Mouse (Mus musculus) forebrain, embryonic 16.5 days (tissue): ENCODE measurements around the gene Kif13a. TPM values are rescaled to one million over a fixed set of nuclear protein-coding genes. Genes with fewer than 3 reads are reported as not detected.
A peak's percentile ranks its signal among the peaks of the same experiment; 100 is the strongest.

Source experiments
- ATAC-seq: fragments of 200-750 bp; cut with Nextera tagmentation; 2 replicates; pipeline ENCODE4 v1.8.0; 2017; ENCODE audit warnings: mild to moderate bottlenecking, moderate library complexity
- H3K27ac ChIP-seq: fragments of 300-500 bp; sonication (generic); 2 replicates; pipeline ENCODE4 v1.5.1; 2014; ENCODE audit warnings: low read length, control low read depth
- H3K27me3 ChIP-seq: fragments of 300-500 bp; sonication (generic); replicated peaks from 2 replicates; pipeline ENCODE4 v1.6.1; 2014; ENCODE audit warnings: low read length; ENCODE audit not compliant: control insufficient read depth, insufficient read depth
- H3K36me3 ChIP-seq: fragments of 300-500 bp; sonication (generic); 2 replicates; pipeline ENCODE4 v1.6.1; 2014; ENCODE audit not compliant: control insufficient read depth, insufficient read depth
- H3K4me1 ChIP-seq: fragments of 300-500 bp; sonication (generic); replicated peaks from 2 replicates; pipeline ENCODE4 v1.6.1; 2014; ENCODE audit warnings: low read length; ENCODE audit not compliant: control insufficient read depth, insufficient read depth
- H3K4me2 ChIP-seq: fragments of 300-500 bp; sonication (generic); 2 replicates; pipeline ENCODE4 v1.6.1; 2014; ENCODE audit warnings: mild to moderate bottlenecking, low read length, control low read depth
- H3K4me3 ChIP-seq: fragments of 300-500 bp; sonication (generic); replicated peaks from 2 replicates; pipeline ENCODE4 v1.5.1; 2014; ENCODE audit warnings: mild to moderate bottlenecking, low read length, control low read depth
- H3K9ac ChIP-seq: fragments of 300-500 bp; sonication (generic); replicated peaks from 2 replicates; pipeline ENCODE4 v1.6.1; 2014; ENCODE audit warnings: low read depth, low read length, control low read depth
- H3K9me3 ChIP-seq: fragments of 300-500 bp; sonication (generic); 2 replicates; pipeline ENCODE4 v1.6.1; 2016; ENCODE audit warnings: low read length; ENCODE audit not compliant: control insufficient read depth
- WGBS: fragments of 180-500 bp; shearing (Covaris S2); extraction: QIAGEN DNeasy Blood & Tissue Kit; methylation state at CpG from one replicate; pipeline ENCODE4 v1.1.7; 2014; 5-methylcytosine and 5-hydroxymethylcytosine counted together
- polyA plus RNA-seq: library from polyadenylated mRNA; unstranded; fragments of >200 nt; fragmentation: Nextera tagmentation; extraction: Ambion mirVana; gene quantifications from 2 replicates; pipeline ENCODE4 v1.2.1, GENCODE M21; 2015

The Kif13a gene
- polyA plus RNA-seq, 1 experiment from 2014 or later: 5.3 TPM

- ATAC-seq: no peak
- H3K4me2 ChIP-seq: no peak overlapping the region
Observed at GRCm38 (mm10) chr13:46839236-46839635, 90.4 kb downstream of the Kif13a start.

GRCm38 (mm10) chr13:46838551-46838950 lies 91.1 kb downstream of the Kif13a start:
- 76% methylated on average over 2 of the region's 2 CpGs for WGBS
- Histone ChIP-seq H3K9ac (no peak overlapping the region), H3K4me3 (no peak overlapping the region), H3K36me3 (no peaks in the 10 kb centered on the region), H3K27ac (no peak overlapping the region), H3K9me3 (peaks cover 7% of the 10 kb centered on the region; the same call in 1 of the 2 replicates), H3K4me2 (no peak overlapping the region), H3K27me3 (no peaks in the 10 kb centered on the region), H3K4me1 (no peaks in the 10 kb centered on the region)
- ATAC-seq: no peak

More at GRCm38 (mm10) chr13:46839236-46839635, 90.4 kb downstream of the Kif13a start:
- Histone ChIP-seq H3K4me1 (no peaks in the 10 kb centered on the region), H3K27ac (no peak overlapping the region), H3K36me3 (no peaks in the 10 kb centered on the region), H3K9ac (no peak overlapping the region), H3K4me3 (no peak overlapping the region), H3K27me3 (no peaks in the 10 kb centered on the region), H3K9me3 (peaks cover 6% of the 10 kb centered on the region; the same call in 1 of the 2 replicates)
- WGBS: 93% methylated on average over 3 of the region's 3 CpGs

- no peak overlapping the region for H3K4me3 ChIP-seq
- WGBS: 94% methylated on average over 11 of the region's 11 CpGs
- no peak overlapping the region for H3K4me2 ChIP-seq
- ATAC-seq: no peak
- no peaks in the 10 kb centered on the region for H3K27me3 ChIP-seq
- peaks cover 7% of the 10 kb centered on the region; the same call in 1 of the 2 replicates for H3K9me3 ChIP-seq
- peaks cover 2% of the 10 kb centered on the region; the same call in 1 of the 2 replicates for H3K36me3 ChIP-seq
- no peak overlapping the region for H3K9ac ChIP-seq
- no peaks in the 10 kb centered on the region for H3K4me1 ChIP-seq
- H3K27ac ChIP-seq: no peak overlapping the region
Observed at GRCm38 (mm10) chr13:46835351-46835750, 94.3 kb downstream of the Kif13a start.

- no peaks in the 10 kb centered on the region for H3K4me1 ChIP-seq
- no peak overlapping the region for H3K4me3 ChIP-seq
- H3K27me3 ChIP-seq: no peaks in the 10 kb centered on the region
- H3K9ac ChIP-seq: no peak overlapping the region
- WGBS: 93% methylated on average over 10 of the region's 10 CpGs
- peaks cover 6% of the 10 kb centered on the region; the same call in 1 of the 2 replicates for H3K36me3 ChIP-seq
- ATAC-seq: no peak
- H3K9me3 ChIP-seq: peaks cover 7% of the 10 kb centered on the region; the same call in 1 of the 2 replicates
- no peak overlapping the region for H3K4me2 ChIP-seq
- no peak overlapping the region for H3K27ac ChIP-seq
Observed at GRCm38 (mm10) chr13:46834805-46835204, 94.9 kb downstream of the Kif13a start.

GRCm38 (mm10) chr13:46833586-46833985 lies 96.1 kb downstream of the Kif13a start:
- WGBS: 86% methylated on average over 5 of the region's 5 CpGs
- H3K27ac ChIP-seq: no peak overlapping the region
- no peaks in the 10 kb centered on the region for H3K4me1 ChIP-seq
- peaks cover 7% of the 10 kb centered on the region; the same call in 1 of the 2 replicates for H3K36me3 ChIP-seq
- H3K4me2 ChIP-seq: no peak overlapping the region
- H3K27me3 ChIP-seq: no peaks in the 10 kb centered on the region
- H3K9ac ChIP-seq: no peak overlapping the region
- no peak for ATAC-seq
- H3K4me3 ChIP-seq: no peak overlapping the region
- H3K9me3 ChIP-seq: peaks cover 7% of the 10 kb centered on the region; the same call in 1 of the 2 replicates

- H3K27me3 ChIP-seq: no peaks in the 10 kb centered on the region
- no peak overlapping the region for H3K4me3 ChIP-seq
- no peak overlapping the region for H3K4me2 ChIP-seq
- H3K9me3 ChIP-seq: peaks cover 7% of the 10 kb centered on the region; the same call in 1 of the 2 replicates
- H3K36me3 ChIP-seq: peaks cover 7% of the 10 kb centered on the region; the same call in 1 of the 2 replicates
- no peak overlapping the region for H3K9ac ChIP-seq
- no peaks in the 10 kb centered on the region for H3K4me1 ChIP-seq
- 75% methylated on average over 3 of the region's 3 CpGs for WGBS
- no peak for ATAC-seq
- no peak overlapping the region for H3K27ac ChIP-seq
Observed at GRCm38 (mm10) chr13:46832956-46833355, 96.7 kb downstream of the Kif13a start.

- ATAC-seq: no peak
- H3K4me3 ChIP-seq: no peak overlapping the region
- H3K27me3 ChIP-seq: no peaks in the 10 kb centered on the region
- 99% methylated on average over 4 of the region's 4 CpGs for WGBS
- no peak overlapping the region for H3K9ac ChIP-seq
- no peaks in the 10 kb centered on the region for H3K36me3 ChIP-seq
- no peaks in the 10 kb centered on the region for H3K9me3 ChIP-seq
- H3K4me1 ChIP-seq: peaks cover 8% of the 10 kb centered on the region
- H3K27ac ChIP-seq: no peak overlapping the region
- no peak overlapping the region for H3K4me2 ChIP-seq
Observed at GRCm38 (mm10) chr13:46823271-46823670, 106.4 kb downstream of the Kif13a start.

- Histone ChIP-seq H3K9ac (no peak overlapping the region), H3K36me3 (no peaks in the 10 kb centered on the region), H3K4me3 (no peak overlapping the region), H3K4me1 (peaks cover 8% of the 10 kb centered on the region), H3K4me2 (no peak overlapping the region), H3K27me3 (no peaks in the 10 kb centered on the region), H3K9me3 (no peaks in the 10 kb centered on the region), H3K27ac (no peak overlapping the region)
- WGBS: 56% methylated on average over 8 of the region's 8 CpGs
- no peak for ATAC-seq
Observed at GRCm38 (mm10) chr13:46822200-46822599, 107.5 kb downstream of the Kif13a start.

GRCm38 (mm10) chr13:46819729-46820223 lies 109.9 kb downstream of the Kif13a start:
- no peak overlapping the region for H3K9ac ChIP-seq
- no peak overlapping the region for H3K4me3 ChIP-seq
- H3K4me1 ChIP-seq: peaks cover 8% of the 10 kb centered on the region
- no peaks in the 10 kb centered on the region for H3K36me3 ChIP-seq
- H3K27ac ChIP-seq: 0 out of 2 replicates have a peak overlapping the region, but pooled peaks have one; percentile 7
- no peaks in the 10 kb centered on the region for H3K9me3 ChIP-seq
- no peaks in the 10 kb centered on the region for H3K27me3 ChIP-seq
- ATAC-seq: peak; percentile 82
- H3K4me2 ChIP-seq: peak overlapping the region; percentile 27
- 46% methylated on average over 13 of the region's 13 CpGs for WGBS
